Mouse (Mus musculus) intestine, postnatal 0 days (tissue): ENCODE results near the gene Polr3g. TPM values are rescaled to one million over a fixed set of nuclear protein-coding genes. Genes with fewer than 3 reads are reported as not detected.

Experiments
- ATAC-seq: fragments of 200-750 bp; cut with Nextera tagmentation; 2 replicates; pipeline ENCODE4 v1.8.0; 2017; ENCODE audit warnings: mild to moderate bottlenecking, moderate TSS enrichment, moderate library complexity
- H3K27ac ChIP-seq: fragments of 300-500 bp; sonication (generic); 2 replicates; pipeline ENCODE4 v1.5.1; 2014; ENCODE audit warnings: mild to moderate bottlenecking, low read depth, low read length, moderate library complexity
- H3K27me3 ChIP-seq: fragments of 300-500 bp; sonication (generic); replicated peaks from 2 replicates; pipeline ENCODE4 v1.6.1; 2014; ENCODE audit warnings: low read length, mixed read lengths; ENCODE audit not compliant: control insufficient read depth, insufficient read depth
- H3K36me3 ChIP-seq: fragments of 300-500 bp; sonication (generic); 2 replicates; pipeline ENCODE4 v1.6.1; 2014; ENCODE audit warnings: mild to moderate bottlenecking, moderate library complexity; ENCODE audit not compliant: control insufficient read depth, insufficient read depth
- H3K4me1 ChIP-seq: fragments of 300-500 bp; sonication (generic); replicated peaks from 2 replicates; pipeline ENCODE4 v1.6.1; 2014; ENCODE audit warnings: antibody characterized with exemption, low read length, mixed read lengths; ENCODE audit not compliant: control insufficient read depth, insufficient read depth
- H3K4me2 ChIP-seq: fragments of 300-500 bp; sonication (generic); replicated peaks from 2 replicates; pipeline ENCODE4 v1.6.1; 2014; ENCODE audit warnings: low read depth, mild to moderate bottlenecking, moderate library complexity
- H3K4me3 ChIP-seq: fragments of 300-500 bp; sonication (generic); 2 replicates; pipeline ENCODE4 v1.5.1; 2014; ENCODE audit warnings: low read depth, low read length
- H3K9ac ChIP-seq: fragments of 300-500 bp; sonication (generic); 2 replicates; pipeline ENCODE4 v1.6.1; 2014; ENCODE audit warnings: mild to moderate bottlenecking, low read depth, low read length
- H3K9me3 ChIP-seq: fragments of 300-500 bp; sonication (generic); 2 replicates; pipeline ENCODE4 v1.6.1; 2016; ENCODE audit warnings: mixed run types; ENCODE audit not compliant: control insufficient read depth
- CTCF ChIP-seq: sonication (generic); IDR thresholded peaks from 2 replicates; pipeline ENCODE4 v1.5.1; 2016; ENCODE audit warnings: low read depth, mild to moderate bottlenecking, control low read depth, antibody characterized with exemption, moderate library complexity
- WGBS: fragments of 180-500 bp; shearing (Covaris S2); extraction: QIAGEN DNeasy Blood & Tissue Kit; methylation state at CpG from one replicate; pipeline ENCODE4 v1.1.7; 2014; 5-methylcytosine and 5-hydroxymethylcytosine counted together
- polyA plus RNA-seq: library from polyadenylated mRNA; unstranded; fragments of >200 nt; fragmentation: Nextera tagmentation; extraction: Ambion mirVana; gene quantifications from 2 replicates; pipeline ENCODE4 v1.2.1, GENCODE M21; 2015

The Polr3g gene
- polyA plus RNA-seq, 1 experiment from 2014 or later = 6.2 TPM

DNA sequence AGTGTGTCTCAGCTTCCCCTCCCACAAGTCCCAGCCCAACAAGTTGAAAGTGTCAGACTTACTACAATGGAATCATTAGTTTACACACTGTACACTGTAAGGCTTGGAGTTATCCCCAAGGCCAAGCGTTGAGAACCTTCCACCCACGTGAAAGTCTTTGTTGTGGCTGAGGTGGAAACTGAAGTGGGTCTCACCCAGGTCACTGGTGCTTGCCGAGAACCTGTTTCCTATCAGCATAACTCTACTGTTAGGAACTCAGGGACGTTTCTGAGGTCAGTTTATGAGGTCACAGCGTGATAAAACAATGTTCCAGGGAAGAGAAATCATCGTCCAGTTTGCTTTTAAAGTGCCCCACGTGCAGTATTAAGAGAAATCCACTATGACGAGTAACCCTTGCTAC is 35.5 kb downstream of the Polr3g start:
- no peak overlapping the region for H3K4me3 ChIP-seq
- no peak for TF ChIP-seq CTCF
- H3K4me1 ChIP-seq = no peaks in the 10 kb centered on the region
- no peaks in the 10 kb centered on the region for H3K27me3 ChIP-seq
- H3K9ac ChIP-seq = no peak overlapping the region
- WGBS = 67% methylated on average over 8 of the region's 8 CpGs
- ATAC-seq = no peak
- no peak overlapping the region for H3K4me2 ChIP-seq
- peaks cover 22% of the 10 kb centered on the region for H3K36me3 ChIP-seq
- H3K9me3 ChIP-seq = no peaks in the 10 kb centered on the region
- H3K27ac ChIP-seq = no peak overlapping the region

DNA sequence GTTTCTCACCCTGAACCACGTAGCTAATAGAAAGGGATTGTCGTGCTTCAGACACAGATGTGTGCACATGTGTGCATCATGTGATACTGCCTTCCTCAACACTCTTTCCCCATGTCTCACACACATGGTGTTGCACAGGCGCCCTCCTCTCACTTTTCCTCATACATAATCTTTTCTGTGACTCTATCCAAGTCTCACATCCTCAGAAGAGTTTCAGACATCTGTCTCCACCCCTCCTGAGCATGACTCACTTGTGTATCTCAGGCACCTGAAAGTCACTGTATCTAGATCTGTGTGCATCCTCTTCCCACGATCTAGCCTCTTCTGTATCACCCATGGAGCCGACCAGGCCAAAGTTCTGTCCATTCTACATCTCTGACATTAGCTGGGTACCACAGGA is 43.1 kb downstream of the Polr3g start:
- TF ChIP-seq CTCF = no peak
- Histone ChIP-seq H3K27me3 (no peaks in the 10 kb centered on the region), H3K9ac (no peak overlapping the region), H3K4me1 (no peaks in the 10 kb centered on the region), H3K9me3 (no peaks in the 10 kb centered on the region), H3K36me3 (peaks cover 55% of the 10 kb centered on the region), H3K4me3 (no peak overlapping the region), H3K4me2 (no peak overlapping the region), H3K27ac (no peak overlapping the region)
- 89% methylated on average over 5 of the region's 5 CpGs for WGBS
- ATAC-seq = no peak

DNA sequence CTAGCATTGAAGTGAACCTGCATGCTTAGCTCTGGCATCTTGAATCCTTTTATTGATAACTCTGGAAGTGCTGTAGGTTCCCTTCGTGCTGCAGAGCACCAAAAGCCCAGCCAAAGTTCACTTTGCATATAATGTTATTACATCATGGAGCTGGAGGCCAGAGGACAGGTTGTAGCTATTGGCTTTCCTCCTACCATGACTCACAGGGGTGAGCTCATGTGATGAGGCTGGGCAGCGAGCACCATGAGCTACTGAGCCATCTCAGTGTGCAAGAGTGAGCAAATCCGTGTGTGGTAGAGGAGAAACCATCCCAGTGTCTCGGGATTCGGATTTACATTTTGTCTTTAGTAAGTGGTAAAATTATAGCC is 46.5 kb downstream of the Polr3g start:
- Histone ChIP-seq H3K27ac (no peak overlapping the region), H3K4me3 (no peak overlapping the region), H3K4me1 (no peaks in the 10 kb centered on the region), H3K36me3 (peaks cover 49% of the 10 kb centered on the region), H3K4me2 (no peak overlapping the region), H3K9me3 (no peaks in the 10 kb centered on the region), H3K27me3 (no peaks in the 10 kb centered on the region), H3K9ac (no peak overlapping the region)
- peak; percentile 89 for ATAC-seq
- TF ChIP-seq CTCF = no peak
- 59% methylated on average over 5 of the region's 5 CpGs for WGBS

DNA sequence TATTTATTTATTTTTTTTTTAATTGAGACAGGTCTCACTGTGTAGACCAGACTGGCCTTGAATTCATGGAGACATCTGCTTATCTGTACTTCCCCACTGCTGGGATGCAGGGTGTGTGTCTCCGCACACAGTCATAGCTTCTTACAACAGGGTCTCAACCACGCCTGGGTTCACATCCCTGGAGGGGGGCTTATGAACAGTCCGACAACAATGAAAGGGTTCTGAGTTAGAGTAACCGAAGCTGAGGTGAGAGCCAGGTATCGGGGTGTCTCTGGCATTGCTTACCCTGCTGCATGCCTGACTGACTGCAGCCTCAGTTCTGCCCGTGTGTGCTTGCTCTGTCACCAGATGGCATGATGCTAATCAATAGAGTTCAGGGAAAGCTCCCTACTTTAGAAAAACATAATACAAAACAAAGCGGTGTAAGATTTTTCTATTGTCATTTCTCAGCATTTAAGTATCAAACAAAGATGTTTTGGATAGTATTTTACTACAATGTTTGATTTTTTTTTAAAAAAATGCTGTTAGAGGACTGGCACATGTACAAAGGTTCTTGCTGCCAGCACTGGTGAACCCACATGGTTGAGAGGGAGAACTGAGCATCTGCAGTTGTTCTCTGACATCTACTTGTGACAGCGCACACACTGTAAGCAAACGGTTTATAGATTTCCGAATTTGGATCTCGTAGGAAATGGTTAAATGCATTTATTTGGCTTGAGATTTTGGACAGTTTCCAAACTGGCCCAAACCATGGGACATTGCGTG is 47.1 kb downstream of the Polr3g start:
- no peaks in the 10 kb centered on the region; the same call in 1 of the 2 replicates for H3K4me1 ChIP-seq
- no peaks in the 10 kb centered on the region for H3K27me3 ChIP-seq
- H3K4me2 ChIP-seq = no peak overlapping the region
- no peak overlapping the region for H3K27ac ChIP-seq
- 83% methylated on average over 12 of the region's 12 CpGs for WGBS
- 0 out of 2 replicates have a peak, but pooled peaks have one; percentile 26 for ATAC-seq
- no peak overlapping the region for H3K4me3 ChIP-seq
- H3K9ac ChIP-seq = no peak overlapping the region
- TF ChIP-seq CTCF = no peak
- H3K36me3 ChIP-seq = peaks cover 44% of the 10 kb centered on the region
- no peaks in the 10 kb centered on the region for H3K9me3 ChIP-seq

DNA sequence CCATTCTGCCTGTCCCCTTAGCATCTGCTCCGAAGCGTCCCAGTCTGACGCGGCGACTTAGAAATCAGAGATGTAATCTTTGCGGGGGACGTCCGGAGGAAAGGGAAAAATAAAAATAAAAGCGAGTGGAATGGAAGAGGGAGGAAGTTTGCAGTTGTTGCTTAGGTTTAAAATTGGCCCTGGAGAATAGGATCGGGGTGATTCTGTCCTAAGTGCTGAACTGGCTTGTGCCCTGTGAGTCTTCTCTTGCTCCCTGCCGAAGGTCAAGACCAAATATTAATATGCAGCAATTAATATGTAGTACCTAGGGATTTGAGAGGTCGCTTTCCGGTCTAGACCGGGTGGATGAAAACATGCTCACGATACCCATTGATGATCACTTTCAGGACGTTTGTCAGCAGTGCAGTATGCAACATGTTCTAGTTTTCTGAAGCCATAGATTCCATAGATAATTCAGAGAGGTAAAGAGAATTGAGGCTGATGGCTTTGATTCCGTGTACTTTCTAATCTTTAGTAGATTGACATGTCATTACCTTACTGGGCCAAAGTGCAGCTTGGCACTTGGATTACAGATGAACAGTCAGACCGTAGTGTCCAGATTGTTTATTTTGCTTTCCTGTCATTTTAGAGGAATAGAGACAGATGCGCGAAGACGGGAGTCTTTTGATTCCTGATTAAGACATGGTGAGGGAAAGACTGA is 52.6 kb downstream of the Polr3g start:
- Histone ChIP-seq H3K4me1 (peaks cover 5% of the 10 kb centered on the region; the same call in 1 of the 2 replicates), H3K4me3 (peak overlapping the region; percentile 90), H3K27ac (peak overlapping the region; percentile 94), H3K9ac (peak overlapping the region; percentile 90), H3K27me3 (no peaks in the 10 kb centered on the region), H3K36me3 (0 out of 2 replicates have a peak, but pooled peaks cover 4% of the 10 kb centered on the region), H3K9me3 (no peaks in the 10 kb centered on the region), H3K4me2 (peak overlapping the region; percentile 75)
- 2% methylated on average over 21 of the region's 21 CpGs for WGBS
- peak; percentile 9 for ATAC-seq
- no peak for TF ChIP-seq CTCF

DNA sequence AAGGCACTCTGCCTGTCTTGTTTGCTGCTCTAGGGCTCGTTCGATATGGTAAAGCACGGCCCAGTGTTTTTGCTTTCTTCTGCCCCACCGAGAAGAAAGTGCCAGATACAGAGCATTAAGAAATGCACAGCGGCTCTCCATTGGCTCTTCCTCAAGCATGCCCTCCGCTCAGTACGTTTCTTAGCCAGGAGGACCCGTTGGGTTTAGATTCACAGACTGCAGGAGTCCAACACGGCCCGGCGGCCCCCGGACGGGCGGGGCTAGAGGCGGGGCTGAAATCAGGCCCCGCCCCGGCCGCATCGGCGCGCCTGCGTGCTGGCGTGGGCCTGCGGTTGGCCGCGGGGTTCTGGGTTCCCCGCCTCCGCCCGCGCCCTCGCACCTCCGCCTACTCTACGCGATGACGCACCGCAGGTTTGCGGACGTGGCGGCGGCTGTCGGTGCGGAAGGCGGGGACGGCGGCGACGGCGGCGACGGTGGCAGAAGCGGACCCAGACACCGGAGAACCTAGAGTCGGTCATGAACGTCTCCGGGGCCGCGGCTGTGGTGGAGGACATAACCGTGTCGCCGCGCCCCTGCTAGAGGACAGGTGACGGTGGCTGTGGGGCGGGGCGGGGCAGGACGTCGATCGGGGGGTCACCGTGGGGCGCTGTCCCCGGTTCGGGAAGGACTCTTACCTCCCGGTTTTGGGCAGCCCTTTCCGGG is 53.3 kb downstream of the Polr3g start, which contains the start of gene Lysmd3:
Lysmd3 (plus strand) TSS at position 313 of the 702 bp plus-strand sequence.
- Histone ChIP-seq H3K36me3 (0 out of 2 replicates have a peak, but pooled peaks cover 4% of the 10 kb centered on the region), H3K4me1 (peaks cover 5% of the 10 kb centered on the region; the same call in 1 of the 2 replicates), H3K4me3 (peak within 1 kb of the TSS; percentile 90), H3K9me3 (no peaks in the 10 kb centered on the region), H3K9ac (peak within 1 kb of the TSS; percentile 90), H3K4me2 (peak within 1 kb of the TSS; percentile 75), H3K27me3 (no peaks in the 10 kb centered on the region), H3K27ac (peak within 1 kb of the TSS; percentile 94)
- ATAC-seq = peak; percentile 99
- TF ChIP-seq CTCF = no peak
- under 1% methylated on average over 72 of the region's 73 CpGs for WGBS
